Mouse (Mus musculus) brain, embryonic 18.5 days (tissue): ENCODE measurements at regions not wholly inside any gene's neighbourhood (a gene's known extent, or its start where the extent isn't known, plus 50 kb on each side); places are given as distances from the start of the nearest gene placed in this dataset.
A peak's percentile ranks its signal among the peaks of the same experiment; 100 is the strongest.

Experiments used
- DNase-seq: peaks from one replicate; pipeline ENCODE4 v3.0.0-alpha.2; 2012; ENCODE audit warnings: low read depth, low spot score

DNA sequence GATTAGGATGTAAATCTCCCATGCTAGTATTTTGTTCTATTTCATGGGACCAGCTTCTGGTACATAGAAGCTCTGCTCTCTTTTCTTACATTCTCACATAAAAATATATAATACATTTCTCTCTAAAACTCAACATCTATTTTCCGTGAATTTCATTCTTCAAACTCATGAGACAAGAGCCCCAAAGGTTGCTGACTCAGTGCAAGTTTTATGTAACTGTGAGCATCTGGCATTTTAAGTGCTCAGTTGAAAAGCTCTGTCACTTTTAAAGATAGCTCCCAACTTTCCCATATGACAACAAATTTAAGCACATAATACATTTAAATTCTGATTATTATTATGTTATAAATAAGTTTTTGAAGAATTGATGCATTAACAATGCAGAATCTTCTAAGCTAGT lies 268.5 kb downstream of the AW209491 start:
- DNase-seq: no peak

DNA sequence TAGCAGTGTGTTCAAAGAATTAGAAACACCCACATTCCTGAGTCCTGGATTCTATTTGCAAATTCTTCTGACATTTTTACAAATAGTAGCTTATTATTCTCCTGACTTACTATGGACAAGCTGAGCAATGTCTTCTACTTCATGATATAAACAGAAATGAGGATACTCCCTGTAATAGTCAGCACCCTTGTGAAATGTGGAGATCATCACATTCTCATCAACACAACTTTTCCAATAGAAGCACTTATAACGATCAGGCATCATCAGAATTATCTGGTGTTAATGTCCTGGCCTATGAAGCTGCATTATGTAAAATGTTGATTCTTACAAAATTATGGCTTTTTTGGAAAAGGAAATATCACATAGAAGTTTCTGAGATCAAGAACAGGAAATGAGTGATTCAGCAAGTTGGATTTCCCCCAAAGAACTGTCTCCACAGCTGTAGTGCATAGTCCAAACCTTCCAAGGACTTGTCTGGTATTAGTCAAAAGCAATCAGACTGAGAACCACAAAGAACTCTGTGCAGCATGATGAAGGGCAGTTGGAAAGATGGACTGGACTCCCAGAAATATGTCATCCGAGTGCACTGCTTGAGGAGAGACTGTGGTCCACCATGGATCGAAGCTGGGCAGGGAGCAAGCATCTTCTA lies 300.3 kb downstream of the AW209491 start:
- no peak for DNase-seq

DNA sequence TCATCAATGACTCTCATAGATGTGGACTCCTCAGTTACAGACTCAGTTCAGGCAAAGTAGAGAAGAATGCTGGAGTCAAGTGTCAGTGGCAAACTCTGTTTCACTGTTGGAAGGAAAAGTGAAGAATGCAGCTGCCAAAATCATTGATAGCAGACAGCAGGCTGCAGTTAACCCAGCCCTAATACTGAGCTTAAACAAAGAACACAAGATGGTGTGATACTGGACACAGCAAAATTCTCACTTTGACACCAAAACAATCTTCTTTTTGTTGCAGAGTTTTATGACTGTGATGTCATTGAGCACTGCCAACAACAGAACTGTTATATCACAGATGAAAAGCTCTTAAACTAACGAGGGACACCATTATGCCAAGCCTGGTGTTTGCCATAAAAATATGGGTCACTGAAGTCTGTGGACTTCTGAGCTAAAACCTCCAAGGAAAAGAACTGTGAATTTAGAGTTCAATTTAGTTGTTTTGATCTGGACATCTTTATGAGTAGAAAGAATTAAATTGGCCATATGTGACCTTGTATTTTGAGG lies 336.3 kb downstream of the AW209491 start:
- no peak for DNase-seq

DNA sequence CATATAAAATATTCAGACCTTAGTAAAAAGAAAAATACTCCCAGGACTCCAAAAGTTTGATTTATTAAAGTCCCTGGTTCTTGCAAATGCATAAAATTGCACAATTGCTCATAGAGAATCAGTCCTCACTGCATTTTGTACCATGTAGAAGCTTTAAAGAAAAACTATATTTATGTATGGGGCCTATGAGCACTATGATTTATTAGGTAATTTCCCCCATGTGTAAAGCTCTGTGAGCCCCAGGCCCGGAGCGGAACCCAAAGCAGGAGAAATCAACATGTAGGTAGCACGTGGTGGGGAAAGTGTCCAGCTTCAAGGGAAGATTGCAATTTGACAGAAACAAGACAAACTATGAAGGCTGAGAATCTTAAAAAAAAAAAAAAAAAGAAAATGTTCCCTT lies 372.7 kb downstream of the AW209491 start:
- no peak for DNase-seq

DNA sequence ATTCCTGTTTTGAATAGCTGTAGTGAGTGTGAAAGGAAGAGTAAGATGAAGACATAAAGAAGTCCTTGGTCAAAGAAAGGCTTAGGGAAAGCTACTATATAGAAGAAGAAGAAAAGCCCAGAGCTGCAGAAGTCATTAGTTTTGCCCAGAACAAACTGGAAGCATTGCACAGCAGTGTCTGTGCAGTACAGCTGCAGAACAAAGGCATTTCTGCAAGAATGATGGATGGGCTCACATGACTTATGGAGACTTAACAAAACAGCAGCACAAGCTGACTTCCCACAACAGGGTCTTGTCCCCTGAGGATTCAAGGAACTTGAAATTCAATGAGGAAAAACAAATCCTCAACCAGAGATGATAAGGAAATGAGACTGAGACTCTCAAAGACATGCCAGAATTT lies 381.7 kb downstream of the AW209491 start:
- no peak for DNase-seq

DNA sequence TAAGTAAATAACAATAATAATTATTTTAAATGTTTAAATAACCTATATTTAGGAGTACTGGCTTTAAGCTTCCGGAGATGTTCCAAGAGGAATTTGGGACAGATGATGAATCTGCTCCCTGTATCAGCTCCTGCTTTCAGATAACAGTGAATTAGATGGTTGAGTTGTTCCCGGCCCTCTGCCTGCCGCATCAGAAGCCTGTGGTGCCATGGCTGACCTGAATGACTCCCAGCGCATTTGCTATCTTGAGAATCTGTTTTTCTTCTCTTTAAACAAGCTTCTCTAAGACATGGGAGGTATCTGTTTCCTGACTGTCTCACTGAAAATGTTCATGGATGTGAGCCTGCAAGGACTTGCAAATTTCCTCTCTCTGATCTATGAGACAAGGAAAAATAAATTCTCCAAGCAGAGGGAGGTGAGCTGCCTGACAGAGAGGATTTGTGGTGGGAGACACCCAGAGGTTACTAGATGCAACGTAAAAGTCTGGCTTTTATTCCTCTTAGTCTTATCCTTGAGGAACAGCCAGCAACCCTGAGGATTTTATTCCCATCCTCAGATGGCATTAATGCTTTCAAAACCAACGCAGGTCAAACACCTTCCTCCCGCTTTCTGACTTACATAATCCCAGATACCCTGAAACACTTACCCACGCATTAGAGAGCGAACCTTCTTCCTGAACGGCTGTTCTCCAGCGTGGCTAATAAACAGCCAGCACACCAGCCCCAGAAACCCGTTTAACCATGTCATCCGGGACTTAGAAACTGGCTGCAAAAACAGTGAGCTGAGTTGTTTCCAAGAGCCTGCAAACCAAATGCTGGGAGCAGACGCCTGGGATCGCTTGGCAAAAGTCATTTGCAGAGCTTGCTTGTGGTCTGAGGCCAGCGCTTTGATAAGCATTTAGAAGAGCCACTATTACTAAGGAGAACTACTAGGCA lies 389.1 kb downstream of the AW209491 start:
- no peak for DNase-seq

GRCm38 (mm10) chr13:15026601-15027000 lies 396.6 kb downstream of the AW209491 start:
- DNase-seq: no peak

GRCm38 (mm10) chr13:15052667-15053375 lies 410.2 kb upstream of the Gli3 start:
- peak; percentile 6 for DNase-seq

- DNase-seq: no peak
Measured at GRCm38 (mm10) chr13:15054705-15055104, 408.3 kb upstream of the Gli3 start.

- peak; percentile 26 for DNase-seq
Measured at GRCm38 (mm10) chr13:15078635-15079094, 384.4 kb upstream of the Gli3 start.

- DNase-seq: no peak
Measured at GRCm38 (mm10) chr13:15079148-15079547, 383.9 kb upstream of the Gli3 start.

DNA sequence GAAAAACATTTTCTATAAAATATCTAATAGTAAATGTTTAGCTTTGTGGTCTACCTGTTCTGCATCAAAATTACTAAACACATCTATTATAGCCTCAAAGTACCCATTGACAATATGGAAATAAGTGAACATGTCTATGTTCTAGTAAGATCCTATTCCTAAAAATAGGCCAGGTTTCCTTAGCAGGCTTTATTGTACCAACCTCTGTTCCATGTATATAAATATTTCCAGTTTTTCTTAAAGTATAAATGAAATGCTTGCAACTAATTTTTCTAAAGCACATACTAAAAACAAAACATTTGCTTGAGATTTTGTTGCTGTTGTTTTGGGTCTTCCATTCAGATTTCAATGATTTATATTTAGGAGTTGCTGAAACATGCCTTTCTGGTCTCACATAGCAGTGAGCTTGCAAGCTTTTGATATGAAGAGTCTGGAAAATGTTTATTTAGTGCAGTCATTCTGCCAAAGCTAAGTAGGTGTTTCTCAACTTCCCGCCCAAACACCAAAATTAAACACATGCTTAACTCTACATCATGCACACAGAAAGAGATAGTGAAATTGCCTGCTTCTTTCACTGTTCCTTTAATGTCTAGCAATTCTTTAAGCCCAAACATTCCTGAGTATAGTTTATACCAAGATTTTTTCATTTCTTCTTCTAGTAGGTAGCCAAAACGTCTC lies 380.6 kb upstream of the Gli3 start:
- no peak for DNase-seq

- DNase-seq: no peak
Measured at GRCm38 (mm10) chr13:15094836-15095235, 368.2 kb upstream of the Gli3 start.

DNA sequence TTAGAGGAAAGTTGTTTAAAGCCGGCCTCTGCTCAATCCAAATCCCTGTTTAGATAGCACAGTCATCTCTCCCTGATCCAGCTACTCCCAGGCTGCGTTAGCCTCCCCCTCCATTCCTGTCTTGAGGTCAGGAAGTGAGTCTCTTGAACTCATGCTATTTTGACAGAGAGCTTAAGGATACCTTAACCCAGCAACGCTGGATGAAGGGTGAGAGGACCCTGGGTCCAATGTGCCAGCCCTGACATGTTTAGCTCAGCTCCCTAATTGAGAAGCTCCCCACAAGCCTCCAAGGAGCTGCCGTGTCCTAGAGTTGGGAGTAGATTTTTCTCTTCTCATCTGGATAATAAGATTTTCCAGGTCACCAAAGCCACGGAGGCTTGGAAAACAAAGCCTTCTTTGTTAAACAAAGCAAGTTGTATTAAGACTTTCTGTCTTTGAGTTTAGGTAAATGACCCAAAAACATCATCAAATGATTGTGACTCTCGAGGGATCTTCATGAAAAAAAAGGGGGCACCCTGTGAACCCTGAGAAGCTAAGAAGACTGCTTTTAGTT lies 355.2 kb upstream of the Gli3 start:
- DNase-seq: no peak

- DNase-seq: peak; percentile 18
Measured at GRCm38 (mm10) chr13:15113383-15113782, 349.7 kb upstream of the Gli3 start.

DNA sequence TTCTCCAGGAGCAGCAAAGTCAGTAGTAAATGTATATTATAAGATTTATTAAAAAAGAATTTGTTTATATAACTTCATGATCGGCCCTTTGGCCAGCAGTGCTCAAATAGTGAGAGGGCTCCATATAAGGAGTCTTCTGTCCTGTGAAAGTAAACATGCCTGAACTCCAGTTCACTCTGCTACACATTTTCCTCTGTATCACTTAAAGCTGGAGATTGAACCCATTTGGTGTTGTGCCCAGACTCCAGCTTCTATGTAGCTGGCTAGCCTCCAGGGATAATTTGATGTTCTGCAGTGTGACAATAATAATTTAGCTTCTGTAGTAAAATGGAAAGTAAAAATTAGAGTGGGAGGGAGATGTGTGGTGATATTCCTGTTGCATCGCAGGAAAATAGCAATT lies 332.8 kb upstream of the Gli3 start:
- peak; percentile 14 for DNase-seq

DNA sequence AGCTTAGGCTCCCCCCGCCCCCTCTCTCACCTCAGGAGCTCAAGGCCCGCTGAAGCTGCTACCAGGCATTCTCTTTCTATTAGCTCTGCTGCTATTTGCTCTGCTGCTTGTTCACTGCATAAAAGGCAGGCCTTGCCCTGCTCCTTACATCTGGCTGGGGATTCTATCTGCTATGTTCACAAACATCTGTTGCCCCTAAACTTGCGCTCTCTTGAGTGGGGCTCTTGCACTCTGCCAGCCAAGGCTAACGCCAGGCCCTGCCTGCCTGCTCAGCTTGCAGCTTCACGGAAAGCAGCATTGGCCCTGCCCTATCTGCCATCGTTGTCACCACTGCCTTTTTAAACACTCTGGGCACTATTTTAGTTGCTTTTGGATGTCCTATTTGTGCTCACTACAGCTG lies 316.9 kb upstream of the Gli3 start:
- no peak for DNase-seq

DNA sequence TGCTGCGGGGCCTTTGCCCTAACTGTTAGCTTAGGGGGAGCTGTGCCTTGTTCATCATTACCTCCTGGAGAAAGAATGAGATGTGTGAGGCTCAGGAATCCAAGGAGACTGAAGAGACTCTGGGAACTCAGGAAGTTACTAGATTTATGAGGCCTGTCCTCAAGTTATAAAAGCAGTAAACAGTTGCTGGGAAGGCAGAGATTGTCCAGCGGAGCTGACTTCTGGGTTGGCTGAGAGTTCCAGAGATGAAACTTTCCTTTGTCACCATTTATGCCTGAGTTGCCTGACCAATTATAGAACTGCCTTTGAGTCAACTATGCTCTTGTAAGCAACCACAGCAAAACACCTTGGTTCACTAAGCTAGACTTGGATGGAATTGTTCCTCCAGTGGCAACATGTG lies 282.1 kb upstream of the Gli3 start:
- DNase-seq: no peak

DNA sequence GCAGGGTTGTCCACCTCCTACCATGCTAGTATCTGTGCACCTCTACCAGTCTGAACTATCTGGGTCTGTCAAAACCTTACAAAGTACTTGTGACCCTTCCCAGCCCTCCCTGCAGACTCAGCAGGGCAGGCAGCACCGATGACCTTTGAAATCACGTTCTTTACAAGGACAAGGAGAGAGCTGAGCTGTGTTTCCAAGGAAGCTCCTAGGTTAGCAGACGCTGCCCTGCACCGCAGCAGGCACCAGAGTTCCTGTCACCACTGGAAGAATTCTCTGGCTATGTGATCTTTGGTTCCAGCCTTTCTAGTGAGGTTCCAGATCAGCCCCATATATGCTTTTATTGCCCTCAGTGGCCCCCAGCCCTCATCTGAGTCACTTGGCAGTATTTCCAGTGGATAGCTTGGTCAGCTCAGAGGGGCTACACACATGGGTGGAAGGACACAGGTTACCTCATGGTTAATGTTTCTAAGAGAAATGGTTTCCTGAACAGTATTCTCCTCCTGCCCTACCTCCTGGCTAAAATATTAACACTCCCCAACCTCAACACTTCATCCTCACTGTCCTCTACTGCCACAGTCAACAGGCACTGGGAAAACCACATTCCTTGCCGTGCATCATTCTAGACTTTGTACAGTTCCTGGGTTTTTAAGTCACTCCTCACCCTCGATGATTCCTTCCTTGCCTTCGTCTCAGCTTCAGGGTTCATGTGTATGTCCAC lies 251.2 kb upstream of the Gli3 start:
- DNase-seq: no peak

- DNase-seq: no peak
Measured at GRCm38 (mm10) chr13:15212353-15212850, 250.6 kb upstream of the Gli3 start.
